Mouse (Mus musculus): ENCODE data around the gene Gm21981.

DNA sequence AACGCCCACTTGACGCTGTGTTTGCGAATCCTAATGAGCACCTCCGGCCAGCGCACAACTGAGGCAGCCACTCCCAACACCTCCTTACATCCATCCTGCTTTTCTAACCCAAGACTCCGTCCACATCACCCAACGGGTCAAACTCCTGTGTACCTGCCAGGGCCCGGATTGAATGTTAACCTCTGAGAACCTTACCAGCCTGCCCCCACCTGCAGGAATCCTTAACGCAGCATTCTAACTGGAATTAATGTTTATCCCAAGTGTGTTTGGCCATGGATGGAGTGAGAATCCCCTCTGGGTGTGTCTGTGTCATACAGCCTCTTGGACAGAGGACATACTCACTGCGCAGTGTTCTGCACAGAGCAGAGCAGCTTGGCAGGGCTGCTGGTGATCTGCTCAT is 3.9 kb upstream of the Gm21981 start:
- TF ChIP-seq CTCF (IDR thresholded peaks at IDR 0.05; ENCODE audit: extremely low read depth, insufficient read depth, low read length): no peak
- TF ChIP-seq POLR2A (IDR thresholded peaks at IDR 0.05; ENCODE audit: extremely low read depth, insufficient read depth, low read length): no peak

All from cortical plate, adult 2 months (tissue).